Mouse (Mus musculus) heart, embryonic 13.5 days (tissue): ENCODE data around the gene 4930519P11Rik. TPM values are rescaled to one million over a fixed set of nuclear protein-coding genes. Genes with fewer than 3 reads are reported as not detected.
A peak's percentile ranks its signal among the peaks of the same experiment; 100 is the strongest.

Source experiments
- ATAC-seq: fragments of 200-750 bp; cut with Nextera tagmentation; 2 replicates; pipeline ENCODE4 v1.8.0; 2017; ENCODE audit warnings: moderate TSS enrichment; ENCODE audit not compliant: insufficient number of reproducible peaks, low FRiP score, low TSS enrichment; ENCODE audit errors: extremely low read depth
- H3K27ac ChIP-seq: fragments of 300-500 bp; sonication (generic); replicated peaks from 2 replicates; pipeline ENCODE4 v1.5.1; 2015; ENCODE audit warnings: moderate library complexity, mild to moderate bottlenecking, inconsistent platforms
- H3K27me3 ChIP-seq: fragments of 300-500 bp; sonication (generic); replicated peaks from 2 replicates; pipeline ENCODE4 v1.6.1; 2015; ENCODE audit warnings: mild to moderate bottlenecking, inconsistent platforms
- H3K36me3 ChIP-seq: fragments of 300-500 bp; sonication (generic); 2 replicates; pipeline ENCODE4 v1.6.1; 2015; ENCODE audit warnings: mild to moderate bottlenecking, inconsistent platforms
- H3K4me1 ChIP-seq: fragments of 300-500 bp; sonication (generic); 2 replicates; pipeline ENCODE4 v1.6.1; 2015; ENCODE audit warnings: inconsistent platforms
- H3K4me2 ChIP-seq: fragments of 300-500 bp; sonication (generic); 2 replicates; pipeline ENCODE4 v1.6.1; 2015; ENCODE audit warnings: inconsistent platforms, mild to moderate bottlenecking, moderate library complexity
- H3K4me3 ChIP-seq: fragments of 300-500 bp; sonication (generic); 2 replicates; pipeline ENCODE4 v1.5.1; 2015; ENCODE audit warnings: moderate library complexity, mild to moderate bottlenecking, inconsistent platforms
- H3K9ac ChIP-seq: fragments of 300-500 bp; sonication (generic); 2 replicates; pipeline ENCODE4 v1.6.1; 2015; ENCODE audit warnings: inconsistent platforms, mild to moderate bottlenecking, moderate library complexity
- H3K9me3 ChIP-seq: fragments of 300-500 bp; sonication (generic); 2 replicates; pipeline ENCODE4 v1.6.1; 2016; ENCODE audit warnings: inconsistent platforms
- WGBS: fragments of 180-500 bp; shearing (Covaris S2); methylation state at CpG from one replicate; pipeline ENCODE4 v1.1.7; 2015; ENCODE audit warnings: mixed read lengths; 5-methylcytosine and 5-hydroxymethylcytosine counted together
- polyA plus RNA-seq: library from polyadenylated mRNA; unstranded; fragments of >200 nt; fragmentation: Nextera tagmentation; extraction: Ambion mirVana; gene quantifications from 2 replicates; pipeline ENCODE4 v1.2.1, GENCODE M21; 2015

Gene 4930519P11Rik
- polyA plus RNA-seq, 1 experiment from 2014 or later: not detected

GRCm38 (mm10) chr2:154566641-154567040 is 46.6 kb downstream of the 4930519P11Rik start:
- Histone ChIP-seq H3K27me3 (no peaks in the 10 kb centered on the region), H3K27ac (no peak overlapping the region), H3K9me3 (no peaks in the 10 kb centered on the region), H3K4me2 (no peak overlapping the region), H3K4me1 (peaks cover 39% of the 10 kb centered on the region), H3K36me3 (peaks cover 22% of the 10 kb centered on the region), H3K4me3 (no peak overlapping the region), H3K9ac (peak overlapping the region; percentile 9; the same call in 1 of the 2 replicates)
- 61% methylated on average over 8 of the region's 8 CpGs for WGBS
- ATAC-seq: no peak

- Histone ChIP-seq H3K27ac (no peak overlapping the region), H3K4me1 (peaks cover 34% of the 10 kb centered on the region), H3K9ac (0 out of 2 replicates have a peak overlapping the region, but pooled peaks have one; percentile 2), H3K4me2 (no peak overlapping the region), H3K9me3 (no peaks in the 10 kb centered on the region), H3K27me3 (no peaks in the 10 kb centered on the region), H3K36me3 (peaks cover 33% of the 10 kb centered on the region), H3K4me3 (no peak overlapping the region)
- no peak for ATAC-seq
- WGBS: 70% methylated on average over 3 of the region's 3 CpGs
Measured at GRCm38 (mm10) chr2:154565562-154565961, 47.7 kb downstream of the 4930519P11Rik start.

- no peak overlapping the region for H3K4me3 ChIP-seq
- H3K4me2 ChIP-seq: no peak overlapping the region
- no peak overlapping the region for H3K9ac ChIP-seq
- 0 out of 2 replicates have a peak, but pooled peaks cover 7% of the 10 kb centered on the region for H3K27me3 ChIP-seq
- no peak overlapping the region for H3K27ac ChIP-seq
- H3K9me3 ChIP-seq: no peaks in the 10 kb centered on the region
- peaks cover 36% of the 10 kb centered on the region for H3K36me3 ChIP-seq
- H3K4me1 ChIP-seq: peaks cover 38% of the 10 kb centered on the region
- no peak for ATAC-seq
- 84% methylated on average over 22 of the region's 22 CpGs for WGBS
Measured at GRCm38 (mm10) chr2:154563612-154564170, 49.5 kb downstream of the 4930519P11Rik start.

Other genes with a start within 250 kb of the 4930519P11Rik start
- 13.2 and 15.7 TPM in 2 replicates for gene Cdk5rap1, start 240.4 kb downstream of the 4930519P11Rik start, polyA plus RNA-seq
- gene Snta1, start 205.3 kb downstream of the 4930519P11Rik start, polyA plus RNA-seq: 38.0 and 41.5 TPM in 2 replicates
- 28.3 and 29.2 TPM in 2 replicates for gene Cbfa2t2, start 177.0 kb downstream of the 4930519P11Rik start, polyA plus RNA-seq
- 0.29 TPM in 1 of 2 replicates, not detected in the other for gene 1700003F12Rik, start 66.4 kb downstream of the 4930519P11Rik start, polyA plus RNA-seq
- gene Actl10, start 61.7 kb downstream of the 4930519P11Rik start, polyA plus RNA-seq: 0.09 TPM in 2 replicates
- 1.0 and 1.4 TPM in 2 replicates for gene Necab3, start 54.5 kb downstream of the 4930519P11Rik start, polyA plus RNA-seq
- gene E2f1, start 43.5 kb downstream of the 4930519P11Rik start, polyA plus RNA-seq: 15.5 and 17.8 TPM in 2 replicates
- gene Pxmp4, start 9.7 kb downstream of the 4930519P11Rik start, polyA plus RNA-seq: 24.4 and 25.2 TPM in 2 replicates
- 0.68 and 0.74 TPM in 2 replicates for gene Zfp341, start 140 bp downstream of the 4930519P11Rik start, polyA plus RNA-seq
- 22.3 and 22.8 TPM in 2 replicates for gene Chmp4b, start 38.3 kb upstream of the 4930519P11Rik start, polyA plus RNA-seq
- gene Gm14214, start 156.6 kb upstream of the 4930519P11Rik start, polyA plus RNA-seq: not detected in 2 replicates
- 27.8 and 32.4 TPM in 2 replicates for gene Raly, start 177.7 kb upstream of the 4930519P11Rik start, polyA plus RNA-seq
- 0.32 TPM in 1 of 2 replicates, not detected in the other for gene a, start 178.0 kb upstream of the 4930519P11Rik start, polyA plus RNA-seq